Mouse (Mus musculus): ENCODE data around the gene Txn2. TPM values are rescaled to one million over a fixed set of nuclear protein-coding genes. Genes with fewer than 3 reads are reported as not detected.

Txn2 gene
- 259 and 260 TPM in 2 replicates for polyA plus RNA-seq (2015; fragmentation: Nextera tagmentation; extraction: Ambion mirVana)

GRCm38 (mm10) chr15:77928673-77929331 is at the start of gene Txn2:
Gene Txn2 (minus strand): TSS chr15:77929006.
- peak within 1 kb of the TSS; percentile 90 for H3K4me3 ChIP-seq (replicated peaks)
- peak within 1 kb of the TSS; percentile 66 for H3K4me2 ChIP-seq
- H3K9me3 ChIP-seq: no peaks in the 10 kb centered on the region
- ATAC-seq (ENCODE audit: insufficient read depth, low FRiP score, low read depth): peak; percentile 95
- H3K4me1 ChIP-seq: peaks cover 10% of the 10 kb centered on the region
- 0% methylated on average over 34 of the region's 34 CpGs for WGBS
- peak within 1 kb of the TSS; percentile 76 for H3K9ac ChIP-seq
- H3K27me3 ChIP-seq (replicated peaks): no peaks in the 10 kb centered on the region
- peak within 1 kb of the TSS; percentile 96 for H3K27ac ChIP-seq
- peaks cover 21% of the 10 kb centered on the region for H3K36me3 ChIP-seq

DNA sequence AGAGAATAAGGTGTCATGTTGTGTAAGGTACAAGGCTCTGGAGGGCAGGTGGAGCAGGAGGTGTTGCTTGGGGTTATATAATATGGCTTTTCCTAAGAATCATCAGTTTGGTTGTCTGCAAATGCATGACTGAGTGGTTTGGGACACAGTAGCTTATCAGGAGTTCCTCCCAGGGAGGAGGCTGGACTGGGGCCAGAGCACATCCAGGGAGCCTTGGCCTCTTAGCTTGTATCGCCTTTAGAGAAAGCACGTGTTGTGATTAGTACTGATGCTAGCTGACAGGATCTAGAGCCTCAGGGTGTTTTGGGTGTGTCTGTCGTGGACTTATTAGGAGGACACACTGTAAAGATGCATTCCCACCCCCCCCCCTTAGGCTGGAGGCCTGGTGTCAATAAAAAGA is 48.9 kb upstream of the Txn2 start:
- Histone ChIP-seq H3K4me2 (no peak overlapping the region), H3K36me3 (no peaks in the 10 kb centered on the region), H3K9ac (no peak overlapping the region), H3K4me3 (replicated peaks) (no peak overlapping the region), H3K4me1 (no peaks in the 10 kb centered on the region), H3K27me3 (replicated peaks) (no peaks in the 10 kb centered on the region), H3K9me3 (no peaks in the 10 kb centered on the region), H3K27ac (no peak overlapping the region)
- WGBS: 57% methylated on average over 3 of the region's 3 CpGs
- no peak for ATAC-seq (ENCODE audit: insufficient read depth, low FRiP score, low read depth)

DNA sequence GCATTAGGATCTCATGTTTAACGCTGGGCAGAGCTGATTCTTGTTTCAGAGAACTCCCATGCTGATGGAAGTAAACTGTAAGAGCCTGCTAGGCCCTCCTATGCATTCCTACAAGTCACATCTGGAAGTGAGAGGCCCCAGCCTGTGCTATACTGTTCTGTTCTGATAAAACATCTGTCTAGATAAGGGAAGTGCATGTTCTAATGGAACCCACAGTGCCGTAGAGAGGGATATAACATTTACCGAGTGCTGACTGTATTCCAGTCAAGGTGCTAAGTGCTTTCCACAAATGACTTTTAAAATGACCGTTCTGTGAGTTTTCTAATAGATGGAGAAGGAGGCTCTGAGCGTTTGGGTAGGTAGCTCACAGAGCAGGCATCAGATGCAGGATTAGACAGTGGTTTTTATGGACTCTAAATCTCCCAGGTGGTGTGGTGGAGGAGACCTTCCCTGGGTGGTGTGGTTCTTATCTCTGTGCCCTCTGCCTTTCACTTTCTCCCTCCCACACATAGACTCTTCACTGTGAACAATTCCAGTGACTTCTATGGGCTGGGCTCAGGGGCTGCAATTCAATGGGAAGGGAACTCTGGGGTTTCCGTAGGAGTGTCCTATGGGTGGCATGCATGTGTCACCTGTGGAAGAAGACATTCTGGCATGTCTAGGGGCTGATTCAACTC is 45.5 kb upstream of the Txn2 start:
- no peak overlapping the region for H3K27ac ChIP-seq
- no peak overlapping the region for H3K4me3 ChIP-seq (replicated peaks)
- no peaks in the 10 kb centered on the region for H3K36me3 ChIP-seq
- 56% methylated on average over 6 of the region's 6 CpGs for WGBS
- H3K9me3 ChIP-seq: no peaks in the 10 kb centered on the region
- no peak overlapping the region for H3K4me2 ChIP-seq
- peaks cover 3% of the 10 kb centered on the region for H3K4me1 ChIP-seq
- ATAC-seq (ENCODE audit: insufficient read depth, low FRiP score, low read depth): peak; percentile 49; the same call in 1 of the 2 replicates
- no peaks in the 10 kb centered on the region for H3K27me3 ChIP-seq (replicated peaks)
- no peak overlapping the region for H3K9ac ChIP-seq

DNA sequence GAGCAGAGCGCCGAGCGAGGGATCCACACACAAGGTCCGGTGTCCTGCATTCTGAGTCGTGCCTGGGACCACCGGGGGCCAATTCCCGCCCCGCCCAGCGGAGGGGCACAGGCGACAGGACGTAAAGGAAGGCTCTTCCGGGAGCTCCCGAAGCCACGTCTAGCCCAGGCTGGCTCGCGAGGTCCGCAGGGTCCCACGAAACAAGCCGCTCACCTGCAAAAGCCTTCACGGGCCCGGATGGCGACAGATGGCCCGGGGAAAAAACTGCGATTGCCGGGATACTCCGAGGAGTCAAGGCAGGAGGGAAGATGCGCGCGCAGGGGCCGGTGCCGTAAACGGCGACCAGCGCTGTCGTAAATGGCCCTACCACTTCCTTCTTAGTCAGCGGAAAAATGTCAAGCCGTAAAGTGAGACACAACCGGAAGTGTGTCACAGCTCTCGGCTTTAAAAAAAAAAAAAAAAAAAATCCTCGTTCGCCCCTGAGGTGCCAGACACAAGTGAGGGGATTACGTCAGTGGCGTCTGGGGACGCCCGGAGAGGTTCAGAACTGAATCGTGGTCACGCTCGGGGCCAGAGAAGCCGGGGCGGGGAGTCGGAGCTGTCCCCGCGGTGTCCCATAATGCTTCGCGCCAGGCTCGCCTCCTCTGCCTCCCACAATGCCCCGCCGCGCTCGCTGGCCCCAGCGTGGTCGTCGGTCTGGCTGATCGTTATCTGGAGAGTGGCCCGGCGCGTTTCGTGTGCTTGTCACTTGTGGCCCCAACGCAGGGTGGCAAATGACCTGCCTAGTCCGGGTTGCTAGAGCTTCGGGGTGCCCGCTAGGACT is 41.9 kb upstream of the Txn2 start, which contains the start of gene Eif3d:
Gene Eif3d, minus strand, starts transcription at position 344 of the 823 bp plus-strand sequence.
- Histone ChIP-seq H3K36me3 (peaks cover 27% of the 10 kb centered on the region), H3K4me2 (peak within 1 kb of the TSS; percentile 79), H3K27me3 (replicated peaks) (no peaks in the 10 kb centered on the region), H3K9ac (peak within 1 kb of the TSS; percentile 93), H3K27ac (peak within 1 kb of the TSS; percentile 99), H3K4me3 (replicated peaks) (peak within 1 kb of the TSS; percentile 77), H3K4me1 (peaks cover 8% of the 10 kb centered on the region), H3K9me3 (no peaks in the 10 kb centered on the region)
- WGBS: under 1% methylated on average over 72 of the region's 72 CpGs
- ATAC-seq (ENCODE audit: insufficient read depth, low FRiP score, low read depth): peak; percentile 77

GRCm38 (mm10) chr15:77969940-77970469 is 41.2 kb upstream of the Txn2 start:
- ATAC-seq (ENCODE audit: insufficient read depth, low FRiP score, low read depth): no peak
- H3K36me3 ChIP-seq: peaks cover 34% of the 10 kb centered on the region
- peaks cover 8% of the 10 kb centered on the region for H3K4me1 ChIP-seq
- H3K27me3 ChIP-seq (replicated peaks): no peaks in the 10 kb centered on the region
- H3K27ac ChIP-seq: peak overlapping the region; percentile 99
- H3K4me3 ChIP-seq (replicated peaks): peak overlapping the region; percentile 77
- H3K9ac ChIP-seq: peak overlapping the region; percentile 93
- no peaks in the 10 kb centered on the region for H3K9me3 ChIP-seq
- under 1% methylated on average over 15 of the region's 15 CpGs for WGBS
- peak overlapping the region; percentile 63 for H3K4me2 ChIP-seq

GRCm38 (mm10) chr15:77965117-77965528 is 36.3 kb upstream of the Txn2 start:
- H3K4me3 ChIP-seq (replicated peaks): no peak overlapping the region
- WGBS: 76% methylated on average over 9 of the region's 9 CpGs
- no peak overlapping the region for H3K4me2 ChIP-seq
- no peak overlapping the region for H3K27ac ChIP-seq
- ATAC-seq (ENCODE audit: insufficient read depth, low FRiP score, low read depth): peak; percentile 53; the same call in 1 of the 2 replicates
- H3K9ac ChIP-seq: no peak overlapping the region
- no peaks in the 10 kb centered on the region for H3K27me3 ChIP-seq (replicated peaks)
- peaks cover 82% of the 10 kb centered on the region for H3K36me3 ChIP-seq
- no peaks in the 10 kb centered on the region for H3K9me3 ChIP-seq
- peaks cover 8% of the 10 kb centered on the region for H3K4me1 ChIP-seq

DNA sequence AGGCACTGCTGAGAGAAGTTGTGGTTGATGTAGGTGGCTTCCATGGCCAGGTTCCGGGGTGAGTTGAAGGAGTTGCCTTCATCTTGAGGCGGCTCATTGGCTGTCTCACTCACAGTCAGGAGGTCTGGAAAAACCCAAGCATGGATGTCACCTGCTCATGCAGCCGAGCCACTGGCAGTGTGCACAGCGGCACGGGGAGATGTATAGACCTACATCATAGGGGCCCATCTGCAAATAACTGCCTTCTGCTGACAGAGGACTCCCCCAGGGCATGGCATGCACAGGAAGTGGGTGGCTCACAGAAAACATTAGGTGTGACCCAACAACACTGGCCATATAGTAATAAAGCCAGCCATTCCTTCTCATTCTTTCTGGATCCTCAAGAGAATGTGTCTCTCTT is 33.6 kb upstream of the Txn2 start:
- Histone ChIP-seq H3K36me3 (peaks cover 88% of the 10 kb centered on the region), H3K9me3 (no peaks in the 10 kb centered on the region), H3K4me3 (replicated peaks) (no peak overlapping the region), H3K9ac (no peak overlapping the region), H3K27me3 (replicated peaks) (no peaks in the 10 kb centered on the region), H3K4me2 (no peak overlapping the region), H3K27ac (no peak overlapping the region), H3K4me1 (no peaks in the 10 kb centered on the region)
- 92% methylated on average over 5 of the region's 5 CpGs for WGBS
- ATAC-seq (ENCODE audit: insufficient read depth, low FRiP score, low read depth): no peak

GRCm38 (mm10) chr15:77960693-77961092 is 31.9 kb upstream of the Txn2 start:
- Histone ChIP-seq H3K27me3 (replicated peaks) (peaks cover 7% of the 10 kb centered on the region), H3K4me1 (peaks cover 16% of the 10 kb centered on the region), H3K4me2 (no peak overlapping the region), H3K27ac (no peak overlapping the region), H3K9ac (no peak overlapping the region), H3K4me3 (replicated peaks) (no peak overlapping the region), H3K36me3 (peaks cover 71% of the 10 kb centered on the region), H3K9me3 (no peaks in the 10 kb centered on the region)
- 91% methylated on average over 6 of the region's 6 CpGs for WGBS
- ATAC-seq (ENCODE audit: insufficient read depth, low FRiP score, low read depth): no peak

- WGBS: 60% methylated on average over 3 of the region's 3 CpGs
- Histone ChIP-seq H3K27ac (no peak overlapping the region), H3K9me3 (no peaks in the 10 kb centered on the region), H3K4me3 (replicated peaks) (no peak overlapping the region), H3K27me3 (replicated peaks) (peaks cover 12% of the 10 kb centered on the region), H3K4me1 (peaks cover 19% of the 10 kb centered on the region), H3K4me2 (no peak overlapping the region), H3K36me3 (peaks cover 45% of the 10 kb centered on the region), H3K9ac (no peak overlapping the region)
- ATAC-seq (ENCODE audit: insufficient read depth, low FRiP score, low read depth): no peak
These were observed 29.3 kb upstream of the Txn2 start for GRCm38 (mm10) chr15:77958071-77958470.

GRCm38 (mm10) chr15:77957625-77958024 is 28.8 kb upstream of the Txn2 start:
- Histone ChIP-seq H3K27ac (no peak overlapping the region), H3K4me1 (peaks cover 19% of the 10 kb centered on the region), H3K27me3 (replicated peaks) (peaks cover 12% of the 10 kb centered on the region), H3K4me2 (0 out of 2 replicates have a peak overlapping the region, but pooled peaks have one; percentile 91), H3K9me3 (no peaks in the 10 kb centered on the region), H3K4me3 (replicated peaks) (no peak overlapping the region), H3K9ac (no peak overlapping the region), H3K36me3 (peaks cover 40% of the 10 kb centered on the region)
- ATAC-seq (ENCODE audit: insufficient read depth, low FRiP score, low read depth): no peak
- WGBS: 53% methylated on average over 5 of the region's 5 CpGs

GRCm38 (mm10) chr15:77956404-77956901 is 27.6 kb upstream of the Txn2 start, which contains the start of gene Foxred2:
Gene Foxred2 (minus strand): TSS chr15:77956722.
- WGBS: under 1% methylated on average over 39 of the region's 39 CpGs
- H3K9ac ChIP-seq: peak within 1 kb of the TSS; percentile 29; the same call in 1 of the 2 replicates
- peak; percentile 89 for ATAC-seq (ENCODE audit: insufficient read depth, low FRiP score, low read depth)

More at GRCm38 (mm10) chr15:77956404-77956901, 27.6 kb upstream of the Txn2 start, which contains the start of gene Foxred2:
- Histone ChIP-seq H3K27me3 (replicated peaks) (peaks cover 12% of the 10 kb centered on the region), H3K36me3 (peaks cover 30% of the 10 kb centered on the region), H3K4me2 (peak within 1 kb of the TSS; percentile 91), H3K4me1 (peaks cover 19% of the 10 kb centered on the region), H3K9me3 (no peaks in the 10 kb centered on the region), H3K27ac (no peak within 1 kb of the TSS), H3K4me3 (replicated peaks) (peak within 1 kb of the TSS; percentile 55)

Data from stomach, embryonic 15.5 days (tissue).